Mouse (Mus musculus) intestine, embryonic 15.5 days (tissue): ENCODE results near the gene Apon. TPM values are rescaled to one million over a fixed set of nuclear protein-coding genes. Genes with fewer than 3 reads are reported as not detected.
"Not testable (repeated sequence)": the region's sequence is repeated elsewhere in the genome, so short reads cannot be mapped to it uniquely, and the experiment has no call there.

ENCODE experiments used
- ATAC-seq: fragments of 200-750 bp; cut with Nextera tagmentation; 2 replicates; pipeline ENCODE4 v1.8.0; 2017; ENCODE audit warnings: moderate TSS enrichment, moderate library complexity
- H3K27ac ChIP-seq: fragments of 300-500 bp; sonication (generic); 2 replicates; pipeline ENCODE4 v1.5.1; 2015; ENCODE audit warnings: mild to moderate bottlenecking, inconsistent platforms
- H3K27me3 ChIP-seq: fragments of 300-500 bp; sonication (generic); replicated peaks from 2 replicates; pipeline ENCODE4 v1.6.1; 2015; ENCODE audit warnings: inconsistent platforms
- H3K36me3 ChIP-seq: fragments of 300-500 bp; sonication (generic); 2 replicates; pipeline ENCODE4 v1.6.1; 2015; ENCODE audit warnings: inconsistent platforms
- H3K4me1 ChIP-seq: fragments of 300-500 bp; sonication (generic); replicated peaks from 2 replicates; pipeline ENCODE4 v1.6.1; 2015; ENCODE audit warnings: inconsistent platforms
- H3K4me2 ChIP-seq: fragments of 300-500 bp; sonication (generic); replicated peaks from 2 replicates; pipeline ENCODE4 v1.6.1; 2015; ENCODE audit warnings: mild to moderate bottlenecking, inconsistent platforms
- H3K4me3 ChIP-seq: fragments of 300-500 bp; sonication (generic); replicated peaks from 2 replicates; pipeline ENCODE4 v1.5.1; 2015; ENCODE audit warnings: inconsistent platforms
- H3K9ac ChIP-seq: fragments of 300-500 bp; sonication (generic); 2 replicates; pipeline ENCODE4 v1.6.1; 2015; ENCODE audit warnings: inconsistent platforms
- H3K9me3 ChIP-seq: fragments of 300-500 bp; sonication (generic); 2 replicates; pipeline ENCODE4 v1.6.1; 2016; ENCODE audit warnings: inconsistent platforms
- WGBS: fragments of 180-500 bp; shearing (Covaris S2); methylation state at CpG from one replicate; pipeline ENCODE4 v1.1.7; 2015; 5-methylcytosine and 5-hydroxymethylcytosine counted together
- polyA plus RNA-seq: library from polyadenylated mRNA; unstranded; fragments of >200 nt; fragmentation: Nextera tagmentation; extraction: Ambion mirVana; gene quantifications from 2 replicates; pipeline ENCODE4 v1.2.1, GENCODE M21; 2015

Gene Apon
- polyA plus RNA-seq, 1 experiment from 2014 or later: 0.26 TPM

DNA sequence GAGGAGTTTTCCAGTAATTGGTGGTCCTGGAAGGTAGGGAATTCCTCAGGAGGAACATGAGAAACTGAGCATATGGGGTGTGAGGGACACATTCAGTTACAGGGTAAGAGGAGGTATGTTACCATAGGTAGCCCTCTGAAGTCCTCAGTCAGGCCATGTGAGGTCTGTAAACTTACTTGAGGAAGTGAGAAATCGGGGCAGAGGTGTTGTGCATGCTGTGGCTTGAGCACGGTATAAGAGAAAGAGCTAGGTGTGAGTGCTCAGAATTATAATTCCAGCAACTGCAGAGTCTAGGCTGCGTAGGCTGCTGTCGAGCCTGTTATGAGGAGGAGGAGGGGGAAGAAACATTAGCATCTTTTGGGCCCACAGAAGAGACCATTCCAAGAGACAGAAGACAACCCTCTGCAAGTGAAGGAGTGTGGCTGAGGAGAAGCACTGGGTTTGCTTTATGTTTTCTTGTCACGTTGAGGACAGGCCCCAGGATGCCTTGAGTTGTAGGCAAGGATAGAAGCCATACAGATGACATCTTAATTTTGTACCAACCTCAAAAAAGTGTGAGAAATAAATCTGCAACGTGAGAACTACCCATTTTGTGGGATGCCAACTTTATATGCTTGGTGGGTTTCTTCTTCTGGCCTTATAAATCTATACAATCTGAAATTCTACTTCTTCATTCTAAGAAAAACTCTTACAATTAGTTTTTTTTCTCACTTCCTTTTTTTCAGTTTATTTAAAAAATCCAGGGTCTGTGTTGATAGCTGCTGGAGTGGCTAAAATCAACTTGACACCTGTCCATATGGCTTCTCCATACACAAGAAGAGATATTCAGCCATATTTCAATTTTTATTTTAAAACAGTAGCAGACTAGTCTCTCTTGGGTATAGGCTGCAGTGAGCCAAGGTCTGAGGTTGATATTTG, 9.8 kb downstream of the Apon start:
- no peaks in the 10 kb centered on the region for H3K27me3 ChIP-seq
- H3K27ac ChIP-seq: no peak overlapping the region
- no peak for ATAC-seq
- H3K4me3 ChIP-seq: no peak overlapping the region
- no peak overlapping the region for H3K9ac ChIP-seq
- H3K4me1 ChIP-seq: no peaks in the 10 kb centered on the region
- no peaks in the 10 kb centered on the region for H3K9me3 ChIP-seq
- no peak overlapping the region for H3K4me2 ChIP-seq
- H3K36me3 ChIP-seq: no peaks in the 10 kb centered on the region
- 77% methylated on average over 6 of the region's 6 CpGs for WGBS

DNA sequence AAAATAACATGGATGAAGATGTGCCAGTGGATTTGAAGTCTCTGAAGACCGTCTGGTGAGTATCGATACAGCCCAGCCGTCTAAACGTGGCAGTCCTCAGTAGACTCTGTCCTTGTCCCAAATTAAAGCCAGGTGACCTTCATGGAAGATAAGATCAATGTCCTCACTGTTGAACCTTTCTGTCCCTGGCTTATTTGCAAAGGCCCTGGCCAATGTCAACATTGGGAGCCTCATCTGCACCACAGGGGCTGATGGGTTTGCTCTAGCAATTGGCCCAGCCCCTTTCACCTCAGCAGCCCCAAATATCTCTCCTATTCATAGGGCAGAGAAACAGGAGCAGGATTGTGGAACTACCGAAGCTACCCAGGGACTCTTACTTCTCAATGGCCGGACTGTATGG, 14.5 kb downstream of the Apon start, which contains the start of gene Apof:
Apof (plus strand) TSS at position 301 of the 400 bp plus-strand sequence.
- Histone ChIP-seq H3K27me3 (no peaks in the 10 kb centered on the region), H3K4me3 (no peak within 1 kb of the TSS), H3K9ac (no peak within 1 kb of the TSS), H3K36me3 (no peaks in the 10 kb centered on the region), H3K9me3 (no peaks in the 10 kb centered on the region), H3K27ac (no peak within 1 kb of the TSS), H3K4me2 (no peak within 1 kb of the TSS), H3K4me1 (peaks cover 3% of the 10 kb centered on the region; the same call in 1 of the 2 replicates)
- no peak for ATAC-seq
- 67% methylated on average over 6 of the region's 6 CpGs for WGBS

DNA sequence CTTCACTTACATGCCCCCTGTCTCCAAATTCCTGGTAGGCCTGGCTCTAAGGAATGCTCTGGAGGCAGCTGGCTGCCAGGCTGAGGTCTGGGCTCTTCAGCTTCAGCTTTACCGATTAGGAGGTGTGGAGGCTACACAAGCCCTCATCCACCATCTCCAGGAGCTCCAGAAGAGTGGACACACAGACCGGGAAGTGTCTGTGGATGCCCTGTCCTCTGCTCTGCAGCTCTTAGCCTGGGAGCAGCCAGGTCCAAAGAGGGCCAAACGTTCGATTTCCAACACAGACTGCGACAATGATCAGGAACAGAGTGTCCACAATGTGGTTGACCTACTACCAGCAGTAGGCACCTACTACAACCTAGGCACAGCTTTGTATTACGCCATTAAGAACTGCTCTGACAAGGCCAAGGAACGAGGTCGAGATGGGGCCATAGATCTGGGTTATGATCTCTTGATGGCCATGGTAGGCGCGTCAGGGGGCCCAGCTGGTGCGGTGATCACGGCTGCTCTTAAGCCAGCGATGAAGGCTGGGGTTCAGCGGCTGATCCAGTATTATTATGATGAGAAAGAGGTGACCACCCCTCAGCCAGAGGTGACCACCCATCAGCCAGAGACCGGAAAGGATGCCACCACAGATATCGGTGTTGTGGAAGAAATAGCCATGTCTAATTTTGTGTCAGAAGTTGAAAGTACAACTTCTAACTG, 15.5 kb downstream of the Apon start:
- no peak for ATAC-seq
- no peaks in the 10 kb centered on the region for H3K27me3 ChIP-seq
- no peak overlapping the region for H3K4me3 ChIP-seq
- no peaks in the 10 kb centered on the region for H3K36me3 ChIP-seq
- no peak overlapping the region for H3K4me2 ChIP-seq
- WGBS: 86% methylated on average over 16 of the region's 16 CpGs
- H3K27ac ChIP-seq: no peak overlapping the region
- no peaks in the 10 kb centered on the region for H3K9me3 ChIP-seq
- peaks cover 3% of the 10 kb centered on the region; the same call in 1 of the 2 replicates for H3K4me1 ChIP-seq
- H3K9ac ChIP-seq: no peak overlapping the region

DNA sequence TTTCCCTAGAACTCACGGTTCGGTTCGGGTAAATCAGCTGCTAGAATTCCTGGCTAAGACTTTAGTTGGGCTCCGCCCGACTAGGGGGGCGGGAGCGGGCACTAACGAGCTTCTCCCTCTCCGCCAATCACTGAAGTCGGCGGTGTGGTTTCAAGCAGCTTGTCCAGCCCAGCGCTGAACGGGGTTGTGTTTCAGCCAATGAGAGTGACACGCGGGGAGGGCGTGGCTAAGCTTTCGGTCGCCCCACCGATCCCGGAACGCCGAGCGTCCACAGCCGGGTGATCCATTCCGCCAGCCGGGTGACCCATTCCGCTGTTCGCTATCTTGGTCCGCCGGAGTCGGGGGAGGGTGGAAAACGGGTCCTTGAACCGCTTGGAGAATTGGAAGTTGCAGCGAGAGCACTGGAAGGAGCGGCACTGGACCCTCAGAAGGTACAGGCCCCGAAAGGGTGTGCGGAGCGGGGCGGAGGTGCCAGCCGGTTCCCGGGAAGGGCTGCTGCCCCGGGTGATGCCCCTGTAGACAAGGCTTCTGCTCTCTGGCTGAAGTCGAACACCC, 16.5 kb downstream of the Apon start, which contains the start of gene Stat2:
Stat2 (plus strand) TSS at position 273 of the 555 bp plus-strand sequence.
- WGBS: under 1% methylated on average over 43 of the region's 43 CpGs
- H3K4me2 ChIP-seq: peak within 1 kb of the TSS; percentile 68
- H3K9ac ChIP-seq: peak within 1 kb of the TSS; percentile 65
- H3K27ac ChIP-seq: peak within 1 kb of the TSS; percentile 64
- peaks cover 3% of the 10 kb centered on the region; the same call in 1 of the 2 replicates for H3K4me1 ChIP-seq
- no peaks in the 10 kb centered on the region for H3K27me3 ChIP-seq
- H3K9me3 ChIP-seq: no peaks in the 10 kb centered on the region
- H3K36me3 ChIP-seq: no peaks in the 10 kb centered on the region
- H3K4me3 ChIP-seq: peak within 1 kb of the TSS; percentile 60
- ATAC-seq: peak; percentile 99

DNA sequence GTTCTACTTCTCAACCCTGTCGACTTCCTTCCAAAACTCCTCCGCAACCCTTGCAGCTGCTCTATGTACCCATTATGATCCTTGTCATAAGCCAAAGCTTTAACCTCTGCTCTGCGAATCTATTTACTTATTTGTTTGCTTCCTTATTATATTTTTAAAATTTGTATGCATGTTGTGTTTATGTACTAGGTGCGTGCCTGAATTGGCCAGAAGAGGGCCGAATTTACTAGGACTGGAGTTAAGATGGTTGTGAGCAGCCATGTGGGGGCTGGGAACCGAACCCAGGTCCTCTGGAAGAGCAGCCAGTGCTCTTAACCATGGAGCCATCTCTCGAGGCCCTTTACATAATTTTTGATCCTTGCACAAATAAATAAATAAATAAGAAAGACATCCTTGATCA, 17.0 kb downstream of the Apon start:
- H3K4me3 ChIP-seq: peak overlapping the region; percentile 60
- H3K4me1 ChIP-seq: peaks cover 3% of the 10 kb centered on the region; the same call in 1 of the 2 replicates
- WGBS: 40% methylated on average over 7 of the region's 7 CpGs
- H3K27ac ChIP-seq: peak overlapping the region; percentile 64
- H3K4me2 ChIP-seq: peak overlapping the region; percentile 68
- H3K9me3 ChIP-seq: no peaks in the 10 kb centered on the region
- H3K9ac ChIP-seq: peak overlapping the region; percentile 65
- no peak for ATAC-seq
- H3K36me3 ChIP-seq: no peaks in the 10 kb centered on the region
- no peaks in the 10 kb centered on the region for H3K27me3 ChIP-seq

DNA sequence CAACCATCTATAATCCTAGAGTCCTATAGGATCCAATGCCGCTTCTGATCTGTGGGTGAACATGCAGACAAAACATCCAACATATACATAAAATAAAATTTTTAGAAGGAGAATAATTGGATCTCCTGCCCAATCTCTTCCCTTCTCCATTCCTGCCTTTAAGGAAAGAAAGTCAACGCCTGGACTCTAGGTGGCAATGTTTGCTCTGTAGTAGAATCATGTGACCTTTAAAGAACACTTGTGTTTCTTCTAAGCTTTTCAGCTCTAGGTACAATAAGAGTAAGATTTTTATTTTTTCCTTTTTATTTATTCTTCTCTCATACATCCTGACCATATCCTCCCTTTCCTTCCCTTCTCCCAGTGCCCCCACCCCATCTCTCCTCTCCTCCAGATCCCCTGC, 18.0 kb downstream of the Apon start:
- WGBS: 59% methylated on average over 2 of the region's 2 CpGs
- Histone ChIP-seq H3K4me2 (no peak overlapping the region), H3K4me3 (no peak overlapping the region), H3K27ac (no peak overlapping the region), H3K9ac (no peak overlapping the region), H3K27me3 (no peaks in the 10 kb centered on the region), H3K36me3 (peaks cover 4% of the 10 kb centered on the region; the same call in 1 of the 2 replicates), H3K4me1 (peaks cover 3% of the 10 kb centered on the region; the same call in 1 of the 2 replicates), H3K9me3 (no peaks in the 10 kb centered on the region)
- no peak for ATAC-seq

DNA sequence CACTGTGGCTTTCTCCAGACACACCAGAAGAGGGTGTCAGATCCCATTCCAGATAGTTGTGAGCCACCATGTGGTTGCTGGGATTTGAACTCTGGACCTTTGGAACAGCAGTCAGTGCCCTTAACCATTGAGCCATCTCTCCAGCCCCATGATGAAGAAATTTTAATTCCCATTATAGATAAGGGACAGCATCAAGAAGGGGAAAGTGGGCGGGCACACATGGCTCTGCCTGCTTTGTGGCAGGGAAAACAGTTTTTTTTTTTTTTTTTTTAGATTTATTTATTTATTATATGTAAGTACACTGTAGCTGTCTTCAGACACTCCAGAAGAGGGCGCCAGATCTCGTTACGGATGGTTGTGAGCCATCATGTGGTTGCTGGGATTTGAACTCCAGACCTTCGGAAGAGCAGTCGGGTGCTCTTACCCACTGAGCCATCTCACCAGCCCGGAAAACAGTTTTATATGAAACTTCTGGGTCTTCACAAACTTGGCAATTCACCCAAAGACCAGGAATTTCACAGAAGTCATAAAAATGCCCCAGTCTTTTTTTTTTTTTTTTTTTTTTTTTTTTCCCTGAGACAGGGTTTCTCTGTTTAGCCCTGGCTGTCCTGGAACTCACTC, 19.0 kb downstream of the Apon start:
- not testable (repeated sequence) for H3K9me3 ChIP-seq, H3K27ac ChIP-seq, H3K4me2 ChIP-seq, ATAC-seq, H3K27me3 ChIP-seq, H3K4me1 ChIP-seq, H3K36me3 ChIP-seq, H3K4me3 ChIP-seq, H3K9ac ChIP-seq
- WGBS: 88% methylated on average over 6 of the region's 7 CpGs

DNA sequence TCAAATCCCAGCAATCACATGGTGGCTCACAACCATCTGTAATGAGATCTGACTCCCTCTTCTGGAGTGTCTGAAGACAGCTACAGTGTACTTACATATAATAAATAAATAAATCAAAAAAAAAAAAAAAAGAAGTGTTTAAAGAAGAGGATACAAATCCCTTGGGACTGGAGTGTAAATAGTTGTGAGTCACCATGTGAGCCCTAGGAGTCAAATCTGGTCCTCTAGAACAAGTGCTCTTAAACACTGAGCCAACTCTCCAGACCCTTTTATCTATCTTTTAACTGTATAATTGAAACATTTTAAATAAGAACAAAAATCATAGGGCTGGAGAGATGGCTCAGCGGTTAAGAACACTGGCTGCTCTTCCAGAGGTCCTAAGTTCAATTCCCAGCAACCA, 21.5 kb downstream of the Apon start:
- H3K4me3 ChIP-seq, ATAC-seq, H3K4me1 ChIP-seq, H3K9ac ChIP-seq, H3K36me3 ChIP-seq, H3K9me3 ChIP-seq, H3K27me3 ChIP-seq, H3K27ac ChIP-seq, H3K4me2 ChIP-seq: not testable (repeated sequence)
- 94% methylated on average over 1 of the region's 1 CpGs for WGBS

DNA sequence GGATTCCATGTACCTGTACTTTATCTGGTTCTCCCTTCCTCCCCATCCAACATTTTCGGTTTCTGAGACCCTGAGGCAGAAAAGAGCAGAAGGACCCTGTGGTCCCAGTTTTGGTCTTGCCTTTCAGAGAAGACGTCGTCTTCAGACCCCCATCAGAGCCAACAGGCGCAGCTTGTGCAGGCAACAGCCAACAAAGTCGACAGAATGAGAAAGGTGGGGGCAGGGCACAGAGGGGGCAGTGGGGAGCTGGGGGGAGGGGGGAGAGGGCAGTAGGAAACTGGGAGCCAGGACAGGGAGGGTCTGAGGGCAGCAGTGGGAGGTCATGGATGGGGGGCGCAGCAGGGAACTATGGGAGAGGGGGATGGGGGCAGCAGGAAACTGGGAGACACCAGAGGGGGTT, 24.3 kb downstream of the Apon start:
- no peak for ATAC-seq
- H3K4me2 ChIP-seq: no peak overlapping the region
- H3K27ac ChIP-seq: no peak overlapping the region
- H3K9ac ChIP-seq: no peak overlapping the region
- peaks cover 9% of the 10 kb centered on the region for H3K36me3 ChIP-seq
- H3K4me3 ChIP-seq: no peak overlapping the region
- no peaks in the 10 kb centered on the region for H3K4me1 ChIP-seq
- no peaks in the 10 kb centered on the region for H3K27me3 ChIP-seq
- no peaks in the 10 kb centered on the region for H3K9me3 ChIP-seq
- WGBS: 67% methylated on average over 6 of the region's 6 CpGs

DNA sequence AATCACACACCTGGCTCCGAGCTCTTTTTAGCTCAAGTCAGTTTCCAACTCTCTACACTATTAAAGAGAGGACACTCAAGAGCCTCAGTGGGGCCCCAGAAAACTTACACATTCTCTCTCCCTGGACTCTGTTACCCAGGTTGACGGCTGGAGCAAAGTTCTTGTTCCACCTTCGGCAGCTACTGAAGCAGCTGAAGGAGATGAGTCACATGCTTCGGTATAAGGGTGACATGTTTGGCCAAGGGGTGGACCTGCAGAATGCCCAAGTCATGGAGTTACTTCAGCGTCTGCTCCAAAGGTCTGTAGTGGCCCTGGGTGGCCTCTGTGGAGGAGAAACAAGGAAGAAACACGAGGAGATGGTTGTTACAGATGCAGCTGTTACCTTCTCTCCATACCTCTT, 27.0 kb downstream of the Apon start:
- Histone ChIP-seq H3K27me3 (no peaks in the 10 kb centered on the region), H3K4me2 (no peak overlapping the region), H3K9me3 (no peaks in the 10 kb centered on the region), H3K9ac (no peak overlapping the region), H3K27ac (peak overlapping the region; percentile 40; the same call in 1 of the 2 replicates), H3K4me3 (no peak overlapping the region), H3K36me3 (peaks cover 26% of the 10 kb centered on the region), H3K4me1 (no peaks in the 10 kb centered on the region)
- peak; percentile 75 for ATAC-seq
- WGBS: 70% methylated on average over 6 of the region's 6 CpGs

DNA sequence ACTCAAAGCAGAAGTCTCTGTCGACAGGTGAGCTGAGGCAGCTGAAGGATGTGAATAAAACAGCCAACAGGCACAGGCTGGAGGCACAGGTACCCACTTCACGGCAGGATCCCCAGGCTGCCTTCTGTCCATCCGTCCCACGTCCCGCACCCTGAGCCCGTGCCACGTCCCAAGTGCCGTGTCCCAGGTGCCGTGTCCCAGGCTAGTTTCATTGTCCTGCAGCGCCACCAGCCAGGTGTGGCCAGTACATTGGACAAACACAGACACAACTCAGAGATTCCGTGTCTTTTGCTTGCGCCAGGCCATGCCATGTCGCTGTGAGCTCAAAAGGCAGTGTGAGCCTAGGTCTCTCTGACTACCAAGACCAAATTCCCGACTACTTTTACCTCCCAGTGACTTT, 27.8 kb downstream of the Apon start:
- H3K27ac ChIP-seq: no peak overlapping the region
- no peak overlapping the region for H3K4me3 ChIP-seq
- no peaks in the 10 kb centered on the region for H3K27me3 ChIP-seq
- H3K9me3 ChIP-seq: no peaks in the 10 kb centered on the region
- WGBS: 89% methylated on average over 14 of the region's 14 CpGs
- H3K36me3 ChIP-seq: peaks cover 26% of the 10 kb centered on the region
- no peaks in the 10 kb centered on the region for H3K4me1 ChIP-seq
- no peak for ATAC-seq
- no peak overlapping the region for H3K9ac ChIP-seq
- H3K4me2 ChIP-seq: no peak overlapping the region
